Mouse (Mus musculus) embryo, embryonic 11.5 days (tissue): Measurements from ENCODE around the gene Gm37240.
A peak's percentile ranks its signal among the peaks of the same experiment; 100 is the strongest.
"Not testable (repeated sequence)": the region's sequence is repeated elsewhere in the genome, so short reads cannot be mapped to it uniquely, and the experiment has no call there.

Source experiments
- DNase-seq: peaks from one replicate; pipeline ENCODE4 v3.0.0-alpha.2; 2012; ENCODE audit warnings: low read depth, low spot score

Gm37240 gene

GRCm38 (mm10) chr3:84917903-84918679, 969.2 kb downstream of the Gm37240 start:
- no peak for DNase-seq

- DNase-seq, result no peak
Observed at GRCm38 (mm10) chr3:84914284-84914683, 973.0 kb downstream of the Gm37240 start.

GRCm38 (mm10) chr3:84906528-84906927, 980.8 kb downstream of the Gm37240 start:
- peak; percentile 24 for DNase-seq

GRCm38 (mm10) chr3:84897952-84898351, 989.4 kb downstream of the Gm37240 start:
- DNase-seq, result no peak

GRCm38 (mm10) chr3:84890983-84891382, 996.3 kb downstream of the Gm37240 start:
- DNase-seq, result no peak

- DNase-seq, result no peak
Observed at GRCm38 (mm10) chr3:84889648-84890047, 997.7 kb downstream of the Gm37240 start.

GRCm38 (mm10) chr3:84883817-84884483, 1003.4 kb downstream of the Gm37240 start:
- no peak for DNase-seq

GRCm38 (mm10) chr3:84876211-84876610, 1011.1 kb downstream of the Gm37240 start:
- no peak for DNase-seq

GRCm38 (mm10) chr3:84875306-84875705, 1012.0 kb downstream of the Gm37240 start:
- DNase-seq, result no peak

GRCm38 (mm10) chr3:84870126-84870525, 1017.2 kb downstream of the Gm37240 start:
- no peak for DNase-seq

GRCm38 (mm10) chr3:84867991-84868390, 1019.3 kb downstream of the Gm37240 start:
- DNase-seq, result no peak

GRCm38 (mm10) chr3:84867434-84867975, 1019.8 kb downstream of the Gm37240 start:
- DNase-seq, result no peak

- no peak for DNase-seq
Observed at GRCm38 (mm10) chr3:84866866-84867265, 1020.5 kb downstream of the Gm37240 start.

- no peak for DNase-seq
Observed at GRCm38 (mm10) chr3:84865684-84866083, 1021.6 kb downstream of the Gm37240 start.

GRCm38 (mm10) chr3:84861817-84862216, 1025.5 kb downstream of the Gm37240 start:
- not testable (repeated sequence) for DNase-seq

GRCm38 (mm10) chr3:84860669-84861068, 1026.6 kb downstream of the Gm37240 start:
- no peak for DNase-seq

GRCm38 (mm10) chr3:84854440-84854839, 1032.9 kb downstream of the Gm37240 start:
- DNase-seq, result no peak

- DNase-seq, result no peak
Observed at GRCm38 (mm10) chr3:84852877-84853276, 1034.4 kb downstream of the Gm37240 start.

- DNase-seq, result no peak
Observed at GRCm38 (mm10) chr3:84851801-84852200, 1035.5 kb downstream of the Gm37240 start.

GRCm38 (mm10) chr3:84850418-84850817, 1036.9 kb downstream of the Gm37240 start:
- DNase-seq, result no peak

GRCm38 (mm10) chr3:84848798-84849197, 1038.5 kb downstream of the Gm37240 start:
- no peak for DNase-seq

GRCm38 (mm10) chr3:84843594-84843993, 1043.7 kb downstream of the Gm37240 start:
- peak; percentile 39 for DNase-seq

- no peak for DNase-seq
Observed at GRCm38 (mm10) chr3:84842793-84843192, 1044.5 kb downstream of the Gm37240 start.
